Mouse (Mus musculus) liver, embryonic 14.5 days (tissue): ENCODE measurements around the gene Ccnb1. TPM values are rescaled to one million over a fixed set of nuclear protein-coding genes. Genes with fewer than 3 reads are reported as not detected.
A peak's percentile ranks its signal among the peaks of the same experiment; 100 is the strongest.

Source experiments
- ATAC-seq: fragments of 200-750 bp; cut with Nextera tagmentation; 2 replicates; pipeline ENCODE4 v1.8.0; 2017; ENCODE audit warnings: moderate number of reproducible peaks, mild to moderate bottlenecking, moderate library complexity; ENCODE audit not compliant: insufficient read depth
- DNase-seq, 3 experiments: peaks; one replicate each; pipeline ENCODE4 v3.0.0-alpha.2; 2012 to 2013; ENCODE audit warnings: low read depth in 3 of 3, low spot score in 3 of 3
- H3K27ac ChIP-seq: fragments of 300-500 bp; sonication (generic); 2 replicates; pipeline ENCODE4 v1.5.1; 2014; ENCODE audit warnings: moderate library complexity, mild to moderate bottlenecking, control low read depth, inconsistent platforms
- H3K27me3 ChIP-seq: fragments of 300-500 bp; sonication (generic); 2 replicates; pipeline ENCODE4 v1.6.1; 2014; ENCODE audit warnings: mild to moderate bottlenecking, low read length, moderate library complexity; ENCODE audit not compliant: control insufficient read depth, insufficient read depth
- H3K36me3 ChIP-seq: fragments of 300-500 bp; sonication (generic); replicated peaks from 2 replicates; pipeline ENCODE4 v1.6.1; 2014; ENCODE audit warnings: low read depth; ENCODE audit not compliant: control insufficient read depth, insufficient read depth
- H3K4me1 ChIP-seq, 2 experiments: fragments of 200-500 bp in 1 of 2; fragments of 300-500 bp in 1 of 2; sonication (generic) in 1 of 2; replicated peaks; 2 replicates each; pipeline ENCODE4 v1.6.1; 2012 to 2014; ENCODE audit warnings: antibody characterized with exemption in 1 of 2, inconsistent platforms in 1 of 2, low read length in 1 of 2; ENCODE audit not compliant: control insufficient read depth in 2 of 2, insufficient read depth in 2 of 2
- H3K4me2 ChIP-seq: fragments of 300-500 bp; sonication (generic); 2 replicates; pipeline ENCODE4 v1.6.1; 2014; ENCODE audit warnings: low read depth, mild to moderate bottlenecking, control low read depth, moderate library complexity
- H3K4me3 ChIP-seq, 2 experiments: fragments of 200-500 bp in 1 of 2; fragments of 300-500 bp in 1 of 2; sonication (generic) in 1 of 2; 2 replicates each; pipeline ENCODE4 v1.5.1; 2012 to 2014; ENCODE audit warnings: low read depth in 2 of 2, low read length in 2 of 2, mild to moderate bottlenecking in 2 of 2, control low read depth in 1 of 2, inconsistent platforms in 1 of 2, moderate library complexity in 1 of 2; ENCODE audit not compliant: insufficient read depth in 1 of 2
- H3K9ac ChIP-seq: fragments of 300-500 bp; sonication (generic); replicated peaks from 2 replicates; pipeline ENCODE4 v1.6.1; 2014; ENCODE audit warnings: mild to moderate bottlenecking, control low read depth, moderate library complexity
- H3K9me3 ChIP-seq: fragments of 300-500 bp; sonication (generic); 2 replicates; pipeline ENCODE4 v1.6.1; 2016; ENCODE audit warnings: low read length, mixed read lengths; ENCODE audit not compliant: control insufficient read depth
- CTCF ChIP-seq: IDR thresholded peaks from 2 replicates; pipeline ENCODE4 v1.5.1; 2016; ENCODE audit warnings: antibody characterized with exemption, low read depth, control low read depth
- EP300 ChIP-seq: IDR thresholded peaks from 2 replicates; pipeline ENCODE4 v1.6.1; 2016; ENCODE audit warnings: antibody characterized with exemption, low read depth
- WGBS: fragments of 180-500 bp; shearing (Covaris S2); extraction: QIAGEN DNeasy Blood & Tissue Kit; methylation state at CpG from one replicate; pipeline ENCODE4 v1.1.7; 2014; ENCODE audit not compliant: insufficient replicate concordance; 5-methylcytosine and 5-hydroxymethylcytosine counted together
- polyA plus RNA-seq, 2 experiments: library from polyadenylated mRNA; depleted of rRNA in 1 of 2; stranded (reverse) in 1 of 2; unstranded in 1 of 2; fragments of >200 nt; fragmentation: Nextera tagmentation in 1 of 2; extraction: Ambion mirVana in 1 of 2; gene quantifications; 2 replicates each; pipeline versions ENCODE4 v1.2.1 to v1.2.3; 2012 to 2014

The Ccnb1 gene
- polyA plus RNA-seq, 2 experiments: 123 to 255 TPM

DNA sequence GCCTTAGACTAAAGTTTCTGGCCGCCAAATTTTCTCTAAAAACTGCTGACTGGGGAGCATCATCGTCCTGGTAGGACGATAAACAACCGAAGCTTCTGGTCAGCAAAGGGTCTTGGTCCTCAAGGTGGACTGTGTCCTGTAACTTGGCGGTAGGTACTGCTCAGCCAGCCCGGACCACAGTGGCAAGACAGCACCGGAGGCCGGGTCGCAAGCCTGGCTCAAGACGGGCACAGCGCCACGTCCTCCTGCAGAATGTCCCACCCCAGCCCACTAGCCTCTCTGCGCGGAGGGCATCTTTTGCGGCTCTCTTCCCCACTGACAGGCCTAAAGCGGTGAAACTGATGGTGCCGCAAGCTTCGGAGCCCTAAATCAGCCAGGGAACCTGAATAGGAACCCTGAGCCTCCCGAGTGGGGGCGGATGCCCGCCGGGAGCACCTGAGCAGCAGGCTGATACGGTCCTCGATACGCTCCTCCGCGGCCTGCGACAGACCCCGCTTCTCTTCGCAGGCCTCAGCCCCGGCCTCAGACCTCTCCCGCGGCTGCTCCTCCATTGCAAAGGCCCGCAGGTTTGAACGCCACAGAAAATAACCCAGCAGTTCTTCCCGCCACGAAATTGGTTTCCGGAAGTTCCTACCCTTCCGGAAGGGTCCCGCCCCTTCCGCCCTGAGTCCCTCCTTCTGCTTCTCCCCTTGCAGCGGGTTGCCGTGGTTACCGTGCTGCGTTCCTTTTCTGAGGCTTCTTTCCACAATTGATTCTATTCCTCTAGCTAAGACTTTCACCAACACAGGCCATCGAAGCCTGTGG lies 10.9 kb downstream of the Ccnb1 start, which contains the start of gene Cenph:
Gene Cenph (minus strand): TSS at position 648 of the 804 bp plus-strand sequence.
- H3K36me3 ChIP-seq: peaks cover 46% of the 10 kb centered on the region

DNA sequence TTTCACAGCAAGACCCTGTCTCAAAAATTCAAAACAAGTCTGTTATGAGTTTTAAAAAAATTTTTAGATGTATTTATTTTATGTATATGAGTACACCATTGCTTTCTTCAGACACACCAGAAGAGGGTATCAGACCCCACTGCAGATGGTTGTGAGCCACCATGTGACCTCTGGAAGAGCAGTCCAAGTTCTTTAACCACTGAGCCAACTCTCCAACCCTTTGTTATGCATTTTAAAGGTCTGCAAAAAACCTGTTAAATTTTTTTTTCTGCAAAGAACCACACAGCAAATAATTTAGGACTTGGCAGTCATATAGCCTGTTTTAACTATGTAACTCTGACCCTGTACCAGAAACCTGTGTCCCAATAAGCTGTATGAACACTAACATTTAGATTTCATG lies 11.7 kb downstream of the Ccnb1 start:
- no peaks in the 10 kb centered on the region for H3K9me3 ChIP-seq
- DNase-seq (no peak), ATAC-seq (no peak)
- H3K27me3 ChIP-seq: no peaks in the 10 kb centered on the region
- peaks cover 40 to 43% of the 10 kb centered on the region in 2 experiments for H3K4me1 ChIP-seq
- TF ChIP-seq CTCF (no peak), EP300 (no peak)
- H3K27ac ChIP-seq: no peak overlapping the region
- peak overlapping the region; percentile 68 to 80 for H3K4me3 ChIP-seq
- H3K4me2 ChIP-seq: peak overlapping the region; percentile 83
- H3K36me3 ChIP-seq: peaks cover 46% of the 10 kb centered on the region
- peak overlapping the region; percentile 70 for H3K9ac ChIP-seq

More for the DNA sequence above, 10.9 kb downstream of the Ccnb1 start, which contains the start of gene Cenph:
- Histone ChIP-seq H3K27ac (peak within 1 kb of the TSS; percentile 71), H3K9me3 (no peaks in the 10 kb centered on the region), H3K4me1 (peaks cover 40 to 45% of the 10 kb centered on the region in 2 experiments), H3K27me3 (no peaks in the 10 kb centered on the region), H3K9ac (peak within 1 kb of the TSS; percentile 70), H3K4me3 (peak within 1 kb of the TSS; percentile 68 to 80), H3K4me2 (peak within 1 kb of the TSS; percentile 83)
- WGBS: under 1% methylated on average over 46 of the region's 46 CpGs
- ATAC-seq (peak; percentile 79), DNase-seq (peak; percentile 82 to 85 (median 84))
- TF ChIP-seq CTCF (no peak), EP300 (no peak)

DNA sequence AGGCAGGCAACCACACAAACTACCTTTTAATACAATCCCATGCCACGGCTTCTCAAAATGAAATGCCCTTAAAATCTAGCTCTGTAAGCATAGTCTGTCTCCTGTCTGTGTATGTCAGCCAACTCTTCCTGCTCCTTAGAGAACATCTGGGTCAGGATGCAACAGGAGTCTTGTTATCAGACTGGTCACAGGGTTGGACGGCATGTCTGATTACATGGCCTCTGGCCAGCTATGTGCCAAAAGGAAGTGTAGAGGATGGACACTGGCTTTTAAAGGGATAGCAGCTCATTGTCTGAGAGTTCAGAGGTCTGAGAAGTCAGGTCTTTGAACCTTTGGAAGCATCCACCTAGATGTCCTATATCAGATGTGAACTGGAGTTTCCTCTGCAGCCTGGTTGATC lies 31.0 kb downstream of the Ccnb1 start:
- no peak for ATAC-seq
- TF ChIP-seq CTCF (no peak), EP300 (no peak)
- Histone ChIP-seq H3K9ac (no peak overlapping the region), H3K4me1 (peaks cover 27% of the 10 kb centered on the region in 2 experiments), H3K9me3 (no peaks in the 10 kb centered on the region), H3K4me3 (no peak overlapping the region), H3K36me3 (peaks cover 11% of the 10 kb centered on the region), H3K4me2 (no peak overlapping the region), H3K27me3 (no peaks in the 10 kb centered on the region), H3K27ac (no peak overlapping the region)
- no peak for DNase-seq
- WGBS: 61% methylated on average over 2 of the region's 2 CpGs

DNA sequence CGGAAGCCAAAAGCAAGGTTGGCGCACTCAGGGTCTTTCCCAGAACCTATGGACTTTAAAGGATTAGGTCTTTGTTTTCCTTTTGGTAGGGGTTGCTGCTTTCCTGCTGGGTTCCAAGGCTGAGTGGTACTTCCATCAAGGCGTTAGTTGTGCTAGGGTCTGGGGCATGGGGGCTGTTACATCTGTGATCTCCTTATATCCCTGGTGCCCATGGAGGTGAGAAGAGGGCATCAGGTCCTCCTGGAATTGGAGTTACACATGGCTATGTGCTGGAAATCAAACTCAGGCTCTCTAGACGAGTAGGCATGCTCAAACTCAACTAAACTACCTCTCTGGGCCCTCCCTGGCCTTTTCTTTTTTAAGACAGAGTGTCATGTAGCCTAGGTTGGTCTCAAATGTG lies 32.2 kb downstream of the Ccnb1 start:
- Histone ChIP-seq H3K4me1 (peaks cover 32 to 33% of the 10 kb centered on the region in 2 experiments), H3K4me3 (no peak overlapping the region), H3K27ac (no peak overlapping the region), H3K4me2 (no peak overlapping the region), H3K27me3 (no peaks in the 10 kb centered on the region), H3K36me3 (peaks cover 3% of the 10 kb centered on the region), H3K9ac (no peak overlapping the region), H3K9me3 (no peaks in the 10 kb centered on the region)
- 68% methylated on average over 4 of the region's 4 CpGs for WGBS
- ATAC-seq (no peak), DNase-seq (no peak)
- no peak for TF ChIP-seq CTCF
- TF ChIP-seq EP300: no peak

GRCm38 (mm10) chr13:100753011-100753410 lies 33.4 kb downstream of the Ccnb1 start:
- DNase-seq (no peak), ATAC-seq (peak; percentile 40; the same call in 1 of the 2 replicates)
- 24% methylated on average over 6 of the region's 6 CpGs for WGBS
- Histone ChIP-seq H3K36me3 (no peaks in the 10 kb centered on the region), H3K4me1 (peaks cover 32 to 39% of the 10 kb centered on the region in 2 experiments), H3K27ac (no peak overlapping the region), H3K9ac (peak overlapping the region; percentile 31), H3K4me2 (peak overlapping the region; percentile 33), H3K9me3 (no peaks in the 10 kb centered on the region), H3K4me3 (no peak overlapping the region), H3K27me3 (no peaks in the 10 kb centered on the region)
- TF ChIP-seq EP300 (no peak), CTCF (no peak)
